Mouse (Mus musculus): Measurements from ENCODE around the gene Fam122a.

GRCm38 (mm10) chr19:24451626-24452025 is 25.5 kb downstream of the Fam122a start:
- TF ChIP-seq CTCF (IDR thresholded peaks at IDR 0.05; ENCODE audit: control insufficient read depth, insufficient read depth, low read length) (no peak), POLR2A (IDR thresholded peaks at IDR 0.05; ENCODE audit: borderline replicate concordance, control insufficient read depth, low read depth, low read length) (no peak)

Data from bone marrow, adult 2 months (tissue).